Mouse (Mus musculus) hindbrain, embryonic 14.5 days (tissue): ENCODE measurements around the gene Ddah2. TPM values are rescaled to one million over a fixed set of nuclear protein-coding genes. Genes with fewer than 3 reads are reported as not detected.

Experiments used
- ATAC-seq: fragments of 200-750 bp; cut with Nextera tagmentation; 2 replicates; pipeline ENCODE4 v1.8.0; 2017; ENCODE audit warnings: moderate number of reproducible peaks, mild to moderate bottlenecking, moderate TSS enrichment, moderate library complexity; ENCODE audit not compliant: low FRiP score
- DNase-seq: peaks from one replicate; pipeline ENCODE4 v3.0.0-alpha.2; 2015; ENCODE audit warnings: low spot score
- H3K27ac ChIP-seq: fragments of 300-500 bp; sonication (generic); 2 replicates; pipeline ENCODE4 v1.5.1; 2014; ENCODE audit warnings: mild to moderate bottlenecking, moderate library complexity
- H3K27me3 ChIP-seq: fragments of 300-500 bp; sonication (generic); 2 replicates; pipeline ENCODE4 v1.6.1; 2014; ENCODE audit warnings: mild to moderate bottlenecking, low read length, mixed read lengths; ENCODE audit not compliant: control insufficient read depth, insufficient read depth
- H3K36me3 ChIP-seq: fragments of 300-500 bp; sonication (generic); replicated peaks from 2 replicates; pipeline ENCODE4 v1.6.1; 2014; ENCODE audit not compliant: control insufficient read depth, insufficient read depth
- H3K4me1 ChIP-seq: fragments of 300-500 bp; sonication (generic); replicated peaks from 2 replicates; pipeline ENCODE4 v1.6.1; 2014; ENCODE audit warnings: antibody characterized with exemption, low read length, mixed read lengths; ENCODE audit not compliant: control insufficient read depth, insufficient read depth
- H3K4me2 ChIP-seq: fragments of 300-500 bp; sonication (generic); replicated peaks from 2 replicates; pipeline ENCODE4 v1.6.1; 2014; ENCODE audit warnings: mild to moderate bottlenecking, moderate library complexity
- H3K4me3 ChIP-seq: fragments of 300-500 bp; sonication (generic); replicated peaks from 2 replicates; pipeline ENCODE4 v1.5.1; 2014; ENCODE audit warnings: mild to moderate bottlenecking, low read length
- H3K9ac ChIP-seq: fragments of 300-500 bp; sonication (generic); 2 replicates; pipeline ENCODE4 v1.6.1; 2014
- H3K9me3 ChIP-seq: fragments of 300-500 bp; sonication (generic); 2 replicates; pipeline ENCODE4 v1.6.1; 2016; ENCODE audit warnings: low read length; ENCODE audit not compliant: control insufficient read depth
- WGBS: fragments of 180-500 bp; shearing (Covaris S2); extraction: QIAGEN DNeasy Blood & Tissue Kit; methylation state at CpG from one replicate; pipeline ENCODE4 v1.1.7; 2014; 5-methylcytosine and 5-hydroxymethylcytosine counted together
- polyA plus RNA-seq: library from polyadenylated mRNA; unstranded; fragments of >200 nt; fragmentation: Nextera tagmentation; extraction: Ambion mirVana; gene quantifications from 2 replicates; pipeline ENCODE4 v1.2.1, GENCODE M21; 2014

Gene Ddah2
- polyA plus RNA-seq, 1 experiment from 2014 or later: 295 TPM

GRCm38 (mm10) chr17:35048149-35048931, 10.5 kb upstream of the Ddah2 start:
- Histone ChIP-seq H3K4me2 (no peak overlapping the region), H3K27me3 (no peaks in the 10 kb centered on the region), H3K27ac (peak overlapping the region; percentile 14; the same call in 1 of the 2 replicates), H3K9ac (no peak overlapping the region), H3K9me3 (no peaks in the 10 kb centered on the region), H3K36me3 (0 out of 2 replicates have a peak, but pooled peaks cover 4% of the 10 kb centered on the region), H3K4me1 (peaks cover 27% of the 10 kb centered on the region), H3K4me3 (no peak overlapping the region)
- DNase-seq (no peak), ATAC-seq (no peak)
- WGBS: 39% methylated on average over 11 of the region's 11 CpGs

- ATAC-seq: no peak
- no peak overlapping the region for H3K9ac ChIP-seq
- peaks cover 27% of the 10 kb centered on the region for H3K4me1 ChIP-seq
- no peaks in the 10 kb centered on the region for H3K9me3 ChIP-seq
- H3K27me3 ChIP-seq: no peaks in the 10 kb centered on the region
- peak overlapping the region; percentile 59 for H3K4me2 ChIP-seq
- 74% methylated on average over 5 of the region's 5 CpGs for WGBS
- DNase-seq: no peak
- H3K4me3 ChIP-seq: no peak overlapping the region
- peak overlapping the region; percentile 88; the same call in 1 of the 2 replicates for H3K27ac ChIP-seq
- H3K36me3 ChIP-seq: 0 out of 2 replicates have a peak, but pooled peaks cover 6% of the 10 kb centered on the region
These were observed 9.8 kb upstream of the Ddah2 start for GRCm38 (mm10) chr17:35048932-35049440.

- H3K36me3 ChIP-seq: 0 out of 2 replicates have a peak, but pooled peaks cover 10% of the 10 kb centered on the region
- H3K4me2 ChIP-seq: peak within 1 kb of the TSS; percentile 59
- H3K27me3 ChIP-seq: no peaks in the 10 kb centered on the region
- peak within 1 kb of the TSS; percentile 88 for H3K27ac ChIP-seq
- H3K4me1 ChIP-seq: peaks cover 27% of the 10 kb centered on the region
- no peaks in the 10 kb centered on the region for H3K9me3 ChIP-seq
- ATAC-seq (peak; percentile 1; the same call in 1 of the 2 replicates), DNase-seq (peak; percentile 65)
- WGBS: 5% methylated on average over 11 of the region's 11 CpGs
- peak within 1 kb of the TSS; percentile 62 for H3K9ac ChIP-seq
- H3K4me3 ChIP-seq: peak within 1 kb of the TSS; percentile 39
These were observed 9.2 kb upstream of the Ddah2 start, which contains the start of gene Clic1 for GRCm38 (mm10) chr17:35049561-35050016. Gene Clic1 (plus strand): TSS chr17:35049966.

- Histone ChIP-seq H3K4me3 (peak overlapping the region; percentile 39), H3K9me3 (no peaks in the 10 kb centered on the region), H3K4me2 (peak overlapping the region; percentile 59), H3K36me3 (0 out of 2 replicates have a peak, but pooled peaks cover 10% of the 10 kb centered on the region), H3K9ac (peak overlapping the region; percentile 62), H3K27me3 (no peaks in the 10 kb centered on the region), H3K4me1 (peaks cover 27% of the 10 kb centered on the region), H3K27ac (peak overlapping the region; percentile 88)
- no peak for DNase-seq
- 1% methylated on average over 27 of the region's 27 CpGs for WGBS
- no peak for ATAC-seq
These were observed 8.6 kb upstream of the Ddah2 start for GRCm38 (mm10) chr17:35050126-35050750.

GRCm38 (mm10) chr17:35051156-35052086, 7.4 kb upstream of the Ddah2 start:
- DNase-seq (peak; percentile 62), ATAC-seq (peak; percentile 22; the same call in 1 of the 2 replicates)
- Histone ChIP-seq H3K27me3 (no peaks in the 10 kb centered on the region), H3K9ac (peak overlapping the region; percentile 53), H3K36me3 (peaks cover 18% of the 10 kb centered on the region; the same call in 1 of the 2 replicates), H3K4me1 (peaks cover 19% of the 10 kb centered on the region; the same call in 1 of the 2 replicates), H3K9me3 (no peaks in the 10 kb centered on the region), H3K4me2 (peak overlapping the region; percentile 59), H3K27ac (peak overlapping the region; percentile 87), H3K4me3 (peak overlapping the region; percentile 39)
- 3% methylated on average over 21 of the region's 21 CpGs for WGBS

- DNase-seq (no peak), ATAC-seq (no peak)
- Histone ChIP-seq H3K4me2 (peak overlapping the region; percentile 59), H3K36me3 (peaks cover 18% of the 10 kb centered on the region; the same call in 1 of the 2 replicates), H3K4me1 (peaks cover 16% of the 10 kb centered on the region; the same call in 1 of the 2 replicates), H3K9ac (peak overlapping the region; percentile 53), H3K27ac (peak overlapping the region; percentile 87), H3K4me3 (no peak overlapping the region), H3K27me3 (no peaks in the 10 kb centered on the region), H3K9me3 (no peaks in the 10 kb centered on the region)
- 81% methylated on average over 12 of the region's 12 CpGs for WGBS
These were observed 6.5 kb upstream of the Ddah2 start for GRCm38 (mm10) chr17:35052271-35052798.

- peaks cover 20% of the 10 kb centered on the region for H3K4me1 ChIP-seq
- no peak overlapping the region for H3K9ac ChIP-seq
- H3K9me3 ChIP-seq: no peaks in the 10 kb centered on the region
- no peak overlapping the region for H3K27ac ChIP-seq
- H3K4me3 ChIP-seq: no peak overlapping the region
- H3K4me2 ChIP-seq: no peak overlapping the region
- DNase-seq: no peak
- WGBS: 95% methylated on average over 7 of the region's 7 CpGs
- no peak for ATAC-seq
- H3K27me3 ChIP-seq: no peaks in the 10 kb centered on the region
- peaks cover 23% of the 10 kb centered on the region for H3K36me3 ChIP-seq
These were observed 2.9 kb upstream of the Ddah2 start for GRCm38 (mm10) chr17:35055691-35056495.

GRCm38 (mm10) chr17:35057090-35057489, 1.7 kb upstream of the Ddah2 start:
- H3K27ac ChIP-seq: no peak overlapping the region
- H3K36me3 ChIP-seq: peaks cover 33% of the 10 kb centered on the region
- 82% methylated on average over 3 of the region's 3 CpGs for WGBS
- H3K27me3 ChIP-seq: no peaks in the 10 kb centered on the region
- no peak overlapping the region for H3K4me3 ChIP-seq
- DNase-seq: no peak
- no peaks in the 10 kb centered on the region for H3K9me3 ChIP-seq
- peaks cover 13% of the 10 kb centered on the region for H3K4me1 ChIP-seq
- no peak overlapping the region for H3K9ac ChIP-seq
- ATAC-seq: no peak
- H3K4me2 ChIP-seq: no peak overlapping the region
